Mouse (Mus musculus) liver, adult 2 months (tissue): Measurements from ENCODE around the gene Naaa.

Source experiments
- CTCF ChIP-seq: fragments of 200-500 bp; IDR thresholded peaks from 2 replicates; pipeline ENCODE4 v1.5.1; 2011; ENCODE audit warnings: low read depth, low read length, control low read depth
- POLR2A ChIP-seq: fragments of 200-500 bp; IDR thresholded peaks from 2 replicates; pipeline ENCODE4 v1.6.1; 2011; ENCODE audit warnings: low read length, control low read depth; ENCODE audit not compliant: insufficient read depth; ENCODE audit errors: extremely low read depth

DNA sequence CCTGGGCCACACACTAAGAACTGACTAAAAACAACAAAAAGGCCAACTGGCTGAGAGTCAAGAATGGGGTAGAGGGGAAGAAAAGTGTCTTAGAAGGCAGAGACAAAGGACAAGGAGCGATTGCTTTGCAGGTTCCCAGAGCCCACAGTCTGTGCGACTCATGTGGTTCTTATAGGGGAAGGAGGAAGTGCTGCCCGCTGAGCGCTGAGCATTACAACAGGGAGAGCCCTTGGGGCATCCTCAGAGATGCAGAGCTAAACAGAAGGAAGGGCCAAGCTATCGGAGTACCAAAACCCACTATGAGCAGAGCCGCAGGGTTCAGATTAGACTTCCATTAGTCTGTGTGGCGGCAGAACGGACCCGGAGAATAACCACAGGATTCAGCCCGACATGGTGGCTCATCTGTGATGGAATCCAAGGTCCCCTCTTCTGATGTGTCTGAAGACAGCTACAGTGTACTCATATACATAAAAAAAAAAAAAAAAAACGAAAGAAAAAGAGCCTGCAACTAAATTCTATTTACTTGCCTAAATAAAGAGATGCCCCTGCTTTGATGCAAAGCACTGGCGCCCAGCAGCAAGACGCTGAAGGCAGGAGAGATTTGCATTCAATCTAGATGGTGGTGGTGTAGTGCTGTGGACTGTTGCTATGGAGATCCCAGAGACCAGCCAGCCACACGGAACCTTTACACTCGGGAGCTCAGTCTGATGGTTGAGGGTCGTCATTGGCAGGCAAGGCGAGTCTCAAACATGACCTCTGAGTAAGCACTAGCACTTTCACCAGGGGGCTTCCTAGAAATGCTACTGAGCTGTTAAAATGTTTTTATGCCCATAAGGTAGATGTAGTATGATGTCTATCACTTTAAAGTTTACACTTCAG is 58.8 kb downstream of the Naaa start:
- TF ChIP-seq CTCF (no peak), POLR2A (no peak)
